Mouse (Mus musculus): ENCODE measurements around the gene Smc2.
"Not testable (repeated sequence)": the region's sequence is repeated elsewhere in the genome, so short reads cannot be mapped to it uniquely, and the experiment has no call there.

Gene Smc2

DNA sequence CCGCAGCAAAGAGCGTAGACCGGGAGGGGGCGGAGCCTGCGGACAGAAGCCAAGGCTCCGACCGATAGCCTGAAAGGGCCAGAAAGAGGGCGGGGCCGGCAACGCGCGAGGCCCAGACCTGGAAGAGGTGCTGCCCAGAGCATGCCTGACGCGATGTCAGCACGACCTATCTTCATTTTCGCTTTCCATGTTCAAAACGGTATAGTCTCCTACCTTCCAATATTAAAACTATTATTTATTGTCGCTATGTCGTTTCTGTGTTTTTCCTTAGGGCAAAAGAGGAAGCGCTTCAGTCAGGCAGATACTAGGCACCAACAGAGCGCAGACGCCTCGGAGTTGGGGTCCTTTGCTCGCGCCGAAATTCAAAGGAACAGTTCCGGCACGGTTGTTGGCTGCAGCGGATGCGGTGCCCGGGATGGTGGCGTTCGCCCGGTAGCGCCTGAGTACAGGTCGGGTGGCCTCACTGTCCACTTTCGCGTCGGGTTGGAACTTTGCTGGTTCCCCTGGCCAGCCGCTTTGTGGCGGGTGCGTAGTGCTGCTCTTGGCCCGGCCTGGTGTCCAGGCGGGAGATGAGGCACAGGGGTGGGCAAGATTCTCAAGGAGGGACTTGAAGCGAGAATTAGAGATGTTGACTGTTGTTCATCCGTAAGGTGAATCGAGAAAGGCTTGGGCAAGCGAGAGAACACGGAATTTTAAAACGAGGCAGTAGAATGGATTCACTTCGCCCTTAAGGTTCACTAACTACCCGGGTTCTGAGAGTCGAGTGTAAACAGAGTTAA, at the start of gene Smc2:
Gene Smc2, plus strand, starts transcription at position 358 of the 779 bp plus-strand sequence.
- DNase-seq (ENCODE audit: low read depth): peak; percentile 95

DNA sequence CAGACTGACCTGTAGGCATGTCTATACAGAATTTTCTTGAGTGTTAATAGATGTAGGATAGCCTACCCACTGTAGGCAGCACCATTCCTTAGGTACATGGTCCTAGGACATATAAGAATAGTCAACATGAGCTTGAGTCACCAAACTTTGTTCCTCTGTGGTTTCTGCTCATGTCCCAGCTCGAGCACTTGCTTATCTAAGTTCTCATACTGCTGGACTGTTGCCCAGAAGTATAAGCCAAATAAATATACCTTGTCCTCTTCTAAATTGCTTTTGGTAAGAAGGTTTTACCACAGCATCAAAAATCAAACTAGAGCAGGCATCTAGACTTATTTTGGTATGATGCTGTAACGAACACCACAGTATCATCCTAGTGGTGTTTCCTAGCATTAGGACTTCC, 27.5 kb upstream of the Smc2 start:
- no peak for DNase-seq (ENCODE audit: low read depth)

- DNase-seq (ENCODE audit: low read depth): no peak
Measured at GRCm38 (mm10) chr4:52423653-52424052, 15.4 kb upstream of the Smc2 start.

- no peak for DNase-seq (ENCODE audit: low read depth)
Measured at GRCm38 (mm10) chr4:52429310-52430198, 9.5 kb upstream of the Smc2 start.

- DNase-seq (ENCODE audit: low read depth): not testable (repeated sequence)
Measured at GRCm38 (mm10) chr4:52435551-52435950, 3.5 kb upstream of the Smc2 start.

GRCm38 (mm10) chr4:52438371-52438885, 615 bp upstream of the Smc2 start:
- DNase-seq (ENCODE audit: low read depth): no peak

DNA sequence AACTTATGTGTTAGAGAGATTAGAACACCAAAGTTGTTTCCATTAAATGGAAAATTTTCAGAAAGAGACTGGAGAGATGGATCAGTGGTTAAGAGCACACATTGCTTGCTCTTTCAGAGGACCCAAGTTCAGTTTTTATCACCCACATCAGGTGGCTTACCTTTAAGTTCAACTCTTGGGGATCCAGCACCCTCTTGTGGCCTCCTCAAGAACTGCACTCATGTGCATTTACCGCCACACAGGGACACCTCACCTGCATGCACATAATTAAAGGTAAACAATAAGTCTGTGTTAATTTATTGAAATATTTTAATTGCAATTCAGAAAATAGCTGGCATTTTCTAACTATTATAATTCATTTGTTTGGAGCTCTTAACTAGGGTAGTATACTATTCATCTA, 20.7 kb downstream of the Smc2 start:
- DNase-seq (ENCODE audit: low read depth): peak; percentile 27

- no peak for DNase-seq (ENCODE audit: low read depth)
Measured at GRCm38 (mm10) chr4:52461321-52461720, 22.3 kb downstream of the Smc2 start.

DNA sequence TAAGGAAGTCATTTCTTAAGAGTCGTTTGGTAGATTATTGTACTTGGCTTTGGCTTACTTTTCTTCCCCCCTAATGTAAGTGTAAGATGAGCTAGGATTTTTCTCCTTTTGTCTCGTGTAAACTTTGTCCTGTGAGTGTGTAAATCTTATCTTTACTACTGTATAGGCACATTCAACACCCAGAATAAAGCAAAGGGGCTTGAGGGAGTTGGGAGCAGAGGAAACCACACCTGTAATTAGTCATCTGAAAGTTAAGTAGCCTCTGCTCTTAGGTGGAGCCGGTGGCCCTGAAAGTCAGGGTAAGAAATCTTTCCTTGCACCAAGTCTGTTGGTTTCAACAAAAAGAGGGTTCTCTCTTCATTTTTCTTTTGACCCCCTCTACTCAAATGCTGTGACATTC, 34.4 kb downstream of the Smc2 start:
- no peak for DNase-seq (ENCODE audit: low read depth)

DNA sequence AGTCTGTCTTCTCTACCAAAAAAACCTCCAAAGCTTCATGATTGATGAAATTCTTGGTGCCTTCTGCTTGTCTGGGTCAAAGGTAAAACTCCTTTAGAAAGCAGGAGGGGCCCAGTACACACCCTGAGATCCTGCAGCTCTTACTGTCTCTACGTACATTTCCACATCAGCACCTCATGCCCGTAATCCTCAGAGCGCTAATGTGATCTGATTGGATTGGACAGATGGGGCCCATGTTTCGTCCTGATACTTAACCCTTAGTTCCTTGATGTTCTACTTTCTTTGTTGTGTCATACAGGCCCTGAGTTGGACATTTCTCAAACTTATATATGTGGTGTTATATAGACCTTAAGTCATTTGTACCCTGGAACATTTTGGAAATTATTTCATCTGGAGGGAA, 48.4 kb downstream of the Smc2 start:
- DNase-seq (ENCODE audit: low read depth): no peak

DNA sequence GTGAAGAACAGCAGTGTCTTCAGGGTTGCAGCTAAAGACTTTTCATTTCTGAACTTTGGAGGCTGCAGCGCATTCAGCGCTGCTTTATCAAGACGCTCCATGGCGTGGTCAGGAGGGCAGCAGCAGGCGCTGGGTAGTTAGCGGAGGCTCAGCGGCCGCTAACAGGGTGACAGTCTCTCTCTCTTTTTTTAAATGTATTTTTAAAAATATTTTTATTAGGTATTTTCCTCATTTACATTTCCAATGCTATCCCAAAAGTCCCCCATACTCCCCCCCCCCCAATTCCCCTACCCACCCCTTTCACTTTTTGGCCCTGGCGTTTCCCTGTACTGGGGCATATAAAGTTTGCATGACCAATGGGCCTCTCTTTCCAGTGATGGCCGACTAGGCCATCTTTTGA, 58.1 kb downstream of the Smc2 start, which contains the start of gene Vma21-ps:
Gene Vma21-ps, minus strand, starts transcription at position 101 of the 400 bp plus-strand sequence.
- not testable (repeated sequence) for DNase-seq (ENCODE audit: low read depth)

GRCm38 (mm10) chr4:52517580-52517979, 78.5 kb downstream of the Smc2 start:
- DNase-seq (ENCODE audit: low read depth): no peak

GRCm38 (mm10) chr4:52519301-52519700, 80.3 kb downstream of the Smc2 start:
- no peak for DNase-seq (ENCODE audit: low read depth)

DNA sequence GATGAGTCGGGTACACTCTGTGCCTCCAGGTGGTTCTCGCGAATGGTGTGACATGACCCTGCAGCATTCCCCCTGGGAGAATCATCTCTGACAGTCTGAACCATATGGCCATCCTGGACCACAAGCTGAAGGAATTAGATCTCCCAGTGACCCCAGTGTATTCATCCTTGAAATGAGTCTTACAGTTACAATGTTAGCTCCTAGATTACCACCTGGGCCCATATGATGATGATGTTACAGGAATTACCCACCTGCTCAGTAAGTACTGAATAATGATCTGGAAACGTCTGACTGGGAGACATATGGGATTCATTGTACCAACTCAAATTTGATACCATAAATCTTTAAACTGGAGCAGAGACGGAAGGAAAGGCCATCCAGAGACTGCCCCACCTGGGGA, 87.4 kb downstream of the Smc2 start:
- no peak for DNase-seq (ENCODE audit: low read depth)

- DNase-seq (ENCODE audit: low read depth): no peak
Measured at GRCm38 (mm10) chr4:52530636-52531035, 91.6 kb downstream of the Smc2 start.
